Mouse (Mus musculus): ENCODE results near the gene Prdm13.

DNA sequence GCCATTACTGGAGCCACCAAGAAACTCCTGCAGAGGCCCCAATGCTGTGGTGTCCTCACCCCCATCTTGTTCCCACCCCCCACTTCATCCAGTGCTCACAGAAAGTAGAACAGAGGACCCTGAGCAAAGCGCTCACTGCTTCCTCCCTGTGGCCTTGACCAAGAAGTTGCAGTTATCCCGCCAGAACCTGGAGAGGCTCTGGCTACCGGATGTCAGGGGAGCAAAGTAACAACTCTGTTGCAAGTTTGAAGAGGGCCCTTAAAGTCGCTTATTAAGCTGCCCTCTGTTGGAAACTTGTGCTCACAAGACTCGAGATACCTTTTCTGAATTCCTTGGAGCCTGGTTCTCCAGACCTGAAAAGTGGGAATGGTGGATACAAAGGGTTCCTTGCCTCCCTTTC lies 1.2 kb upstream of the Prdm13 start:
- no peak for TF ChIP-seq GATA1 (IDR thresholded peaks at IDR 0.05; ENCODE audit: borderline replicate concordance, low read length)
- TF ChIP-seq FLI1 (IDR thresholded peaks at IDR 0.05; ENCODE audit: low read length): no peak
